Mouse (Mus musculus) adrenal gland, postnatal 4 days (tissue): ENCODE data around the gene Mks1. TPM values are rescaled to one million over a fixed set of nuclear protein-coding genes. Genes with fewer than 3 reads are reported as not detected.
"Not testable (repeated sequence)": the region's sequence is repeated elsewhere in the genome, so short reads cannot be mapped to it uniquely, and the experiment has no call there.

Experiments
- DNase-seq, 2 experiments: peaks; one replicate each; pipeline ENCODE4 v3.0.0; 2021 to 2022; ENCODE audit warnings: low spot score in 2 of 2, mixed read lengths in 2 of 2
- long read RNA-seq, 2 experiments: library from polyadenylated mRNA; stranded (forward); transcript quantifications; one replicate each; pipeline ENCODE4 v2.0.0; 2021
- total RNA-seq, 2 experiments: library from RNA; stranded (reverse); gene quantifications; 2 replicates each; pipeline ENCODE4 v1.2.3; 2021

Gene Mks1
- 10 to 100 TPM; 22.3 to 22.5 TPM for total RNA-seq
- long read RNA-seq, experiment 1, transcript Mks1-201 (18 exons, 2,499 nt), result major isoform, 12 of 20 reads
- long read RNA-seq, experiment 1, partial matches to known transcripts, result 1 of 20 reads
- long read RNA-seq, experiment 1, other reads (novel, unspliced or antisense), result 7 of 20 reads
- long read RNA-seq, experiment 2, transcript Mks1-201 (18 exons, 2,499 nt), result major isoform, 37 of 51 reads
- long read RNA-seq, experiment 2, partial matches to known transcripts, result 4 of 51 reads
- long read RNA-seq, experiment 2, other reads (novel, unspliced or antisense), result 10 of 51 reads

GRCm38 (mm10) chr11:87852690-87853596, at the start of gene Mks1:
Gene Mks1 (plus strand): TSS chr11:87853215.
- DNase-seq, result peak; percentile 80

GRCm38 (mm10) chr11:87805448-87805847, 47.6 kb upstream of the Mks1 start:
- no peak for DNase-seq

- no peak for DNase-seq
These were observed 45.6 kb upstream of the Mks1 start for GRCm38 (mm10) chr11:87807433-87807832.

- DNase-seq, result no peak
These were observed 44.8 kb upstream of the Mks1 start for GRCm38 (mm10) chr11:87808236-87808635.

- no peak for DNase-seq
These were observed 41.6 kb upstream of the Mks1 start for GRCm38 (mm10) chr11:87811396-87811795.

GRCm38 (mm10) chr11:87814831-87815230, 38.2 kb upstream of the Mks1 start:
- DNase-seq, result no peak

GRCm38 (mm10) chr11:87816707-87817442, 36.1 kb upstream of the Mks1 start:
- DNase-seq, result no peak

- DNase-seq, result no peak
These were observed 35.6 kb upstream of the Mks1 start for GRCm38 (mm10) chr11:87817443-87817773.

- no peak for DNase-seq
These were observed 31.5 kb upstream of the Mks1 start for GRCm38 (mm10) chr11:87821502-87821901.

GRCm38 (mm10) chr11:87828239-87828900, 24.6 kb upstream of the Mks1 start, which contains the start of gene Lpo:
Gene Lpo (minus strand): TSS chr11:87828289.
- DNase-seq, result no peak

- no peak for DNase-seq
These were observed 12.3 kb upstream of the Mks1 start for GRCm38 (mm10) chr11:87840676-87841075.

- DNase-seq, result no peak
These were observed 11.6 kb upstream of the Mks1 start for GRCm38 (mm10) chr11:87841436-87841835.

GRCm38 (mm10) chr11:87846968-87847600, 5.9 kb upstream of the Mks1 start:
- DNase-seq, result no peak

- DNase-seq, result no peak
These were observed 5.1 kb upstream of the Mks1 start for GRCm38 (mm10) chr11:87847884-87848283.

- no peak for DNase-seq
These were observed 561 bp downstream of the Mks1 start for GRCm38 (mm10) chr11:87853597-87853954.

- DNase-seq, result no peak
These were observed 1.5 kb downstream of the Mks1 start for GRCm38 (mm10) chr11:87854550-87854949.

- no peak for DNase-seq
These were observed 6.3 kb downstream of the Mks1 start for GRCm38 (mm10) chr11:87859273-87859672.

- no peak for DNase-seq
These were observed 7.4 kb downstream of the Mks1 start for GRCm38 (mm10) chr11:87860426-87860825.

GRCm38 (mm10) chr11:87862805-87863204, 9.8 kb downstream of the Mks1 start:
- DNase-seq, result no peak

GRCm38 (mm10) chr11:87866891-87867290, 13.9 kb downstream of the Mks1 start:
- not testable (repeated sequence) for DNase-seq

- DNase-seq, result no peak
These were observed 17.1 kb downstream of the Mks1 start for GRCm38 (mm10) chr11:87870096-87870495.
